8 mouse cellular contexts compared by ENCODE assay signal in genomic region chr13:100743346-100744035, GRCm38 (mm10). TPM values are rescaled to one million over a fixed set of nuclear protein-coding genes. Genes with fewer than 3 reads are reported as not detected.
DNase-seq lines count a peak whose midpoint lies in the region; ATAC-seq and TF ChIP-seq lines count a peak whose summit lies in the region.

No protein-coding gene starts in this region.

- no peaks in the 10 kb centered on the region for H3K36me3 ChIP-seq in ES-Bruce4 (ENCODE audit: control insufficient read depth, insufficient read depth, low read length, poor library complexity, severe bottlenecking)
- H3K36me3 ChIP-seq in forebrain, postnatal 0 days (ENCODE audit: insufficient read depth), result peaks cover 4% of the 10 kb centered on the region; the same call in 1 of the 2 replicates
- peaks cover 6% of the 10 kb centered on the region for H3K36me3 ChIP-seq in limb, embryonic 10.5 days
- H3K36me3 ChIP-seq in small intestine, adult 2 months (ENCODE audit: control insufficient read depth, insufficient read depth, low read length), result peaks cover 9% of the 10 kb centered on the region

- TF ChIP-seq POLR2A in ES-Bruce4 (IDR thresholded peaks at IDR 0.05; ENCODE audit: insufficient read depth, low read length), result no peak
- TF ChIP-seq POLR2A in small intestine, adult 2 months (IDR thresholded peaks at IDR 0.05; ENCODE audit: low read depth, low read length), result no peak

- DNase-seq in cerebellum, adult 11-12 months, result peak; percentile 22
- no peak for DNase-seq in cerebellum, adult 11 months
- DNase-seq in forebrain, postnatal 0 days, result no peak
- no peak for DNase-seq in limb, embryonic 10.5 days (ENCODE audit: low spot score)
- no peak for DNase-seq in Muller cell, postnatal 12 days (ENCODE audit: inconsistent ontology term)
- DNase-seq in urinary bladder, adult 18-20 months (ENCODE audit: low spot score in 2 of 2), result no peak

- peaks cover 2% of the 10 kb centered on the region for H3K4me1 ChIP-seq in ES-Bruce4 (ENCODE audit: control insufficient read depth, insufficient read depth, low read length)
- H3K4me1 ChIP-seq in forebrain, postnatal 0 days (ENCODE audit: insufficient read depth), result no peaks in the 10 kb centered on the region; the same call in 1 of the 2 replicates
- peaks cover 12% of the 10 kb centered on the region for H3K4me1 ChIP-seq in limb, embryonic 10.5 days
- H3K4me1 ChIP-seq in small intestine, adult 2 months (ENCODE audit: control insufficient read depth, insufficient read depth, insufficient read length, low read length), result peaks cover 6% of the 10 kb centered on the region; the same call in 1 of the 2 replicates

- TF ChIP-seq EP300 in ES-Bruce4 (IDR thresholded peaks at IDR 0.05; ENCODE audit: insufficient read depth, low read depth, low read length), result no peak

- WGBS in forebrain, postnatal 0 days, result 72% methylated on average over 11 of the region's 11 CpGs
- WGBS in limb, embryonic 10.5 days, result 71% methylated on average over 11 of the region's 11 CpGs
- 21% methylated on average over 11 of the region's 11 CpGs for WGBS in small intestine, adult 2 months

- ATAC-seq in forebrain, postnatal 0 days, result peak; percentile 54

- H3K27me3 ChIP-seq in ES-Bruce4 (ENCODE audit: control insufficient read depth, insufficient read depth, low read length, poor library complexity, severe bottlenecking), result no peaks in the 10 kb centered on the region
- H3K27me3 ChIP-seq in forebrain, postnatal 0 days (ENCODE audit: insufficient read depth, low read length), result no peaks in the 10 kb centered on the region
- H3K27me3 ChIP-seq in limb, embryonic 10.5 days (ENCODE audit: low read depth, poor library complexity, severe bottlenecking), result no peaks in the 10 kb centered on the region
- no peaks in the 10 kb centered on the region for H3K27me3 ChIP-seq in small intestine, adult 2 months (ENCODE audit: control insufficient read depth, insufficient read depth, low read length)

- H3K27ac ChIP-seq in ES-Bruce4 (ENCODE audit: insufficient read depth, low read length), result no peak overlapping the region
- H3K27ac ChIP-seq in forebrain, postnatal 0 days (ENCODE audit: low read depth, low read length), result peak overlapping the region; percentile 92
- H3K27ac ChIP-seq in limb, embryonic 10.5 days, result peak overlapping the region; percentile 94
- H3K27ac ChIP-seq in small intestine, adult 2 months (ENCODE audit: insufficient read depth, low read depth, low read length), result peak overlapping the region; percentile 83

- no peaks in the 10 kb centered on the region for H3K9me3 ChIP-seq in ES-Bruce4 (replicated peaks; ENCODE audit: control insufficient read depth, insufficient read depth, low read length, poor library complexity, severe bottlenecking)
- H3K9me3 ChIP-seq in forebrain, postnatal 0 days (ENCODE audit: low read length), result no peaks in the 10 kb centered on the region
- H3K9me3 ChIP-seq in limb, embryonic 10.5 days (replicated peaks), result no peaks in the 10 kb centered on the region

- peak overlapping the region; percentile 77 for H3K9ac ChIP-seq in ES-Bruce4 (ENCODE audit: low read depth, poor library complexity, severe bottlenecking)
- H3K9ac ChIP-seq in forebrain, postnatal 0 days, result peak overlapping the region; percentile 90

- H3K4me2 ChIP-seq in forebrain, postnatal 0 days (ENCODE audit: low read depth), result peak overlapping the region; percentile 51

- no peak for TF ChIP-seq CTCF in ES-Bruce4 (IDR thresholded peaks at IDR 0.05; ENCODE audit: low read depth, low read length)
- TF ChIP-seq CTCF in forebrain, postnatal 0 days (IDR thresholded peaks at IDR 0.05; ENCODE audit: low read depth), result no peak
- TF ChIP-seq CTCF in small intestine, adult 2 months (IDR thresholded peaks at IDR 0.05; ENCODE audit: extremely low read depth, insufficient read length, insufficient replicate concordance, low read depth, low read length), result no peak

- H3K4me3 ChIP-seq in ES-Bruce4 (ENCODE audit: low read depth, low read length), result peak overlapping the region; percentile 76
- peak overlapping the region; percentile 85 for H3K4me3 ChIP-seq in forebrain, postnatal 0 days (ENCODE audit: low read depth, low read length)
- peak overlapping the region; percentile 74 for H3K4me3 ChIP-seq in limb, embryonic 10.5 days
- H3K4me3 ChIP-seq in small intestine, adult 2 months (ENCODE audit: low read depth, low read length), result peak overlapping the region; percentile 86

RNA-seq across cellular contexts. Expression of gene Mrps36, which starts 1.0 kb away (rescaled TPM):
- 108 and 110 TPM in 2 replicates for polyA plus RNA-seq in ES-Bruce4 (2011; ENCODE audit: insufficient read depth, insufficient read length, low read depth, missing spikeins)
- 33.0 and 63.9 TPM in 2 replicates for total RNA-seq in forebrain, postnatal 0 days (2014; rRNA removed)
- polyA plus RNA-seq in forebrain, postnatal 0 days (2015; fragmentation: Nextera tagmentation; extraction: Ambion mirVana), result 151 and 181 TPM in 2 replicates
- polyA plus RNA-seq in limb, embryonic 10.5 days (2016; fragmentation: Nextera tagmentation; extraction: Ambion mirVana), result 97.0 and 114 TPM in 2 replicates
- polyA plus RNA-seq in small intestine, adult 2 months (2012; rRNA removed), result 28.9 and 50.7 TPM in 2 replicates

RNA-seq across cellular contexts. Expression of gene Cdk7, which starts 12.8 kb away (rescaled TPM):
- 93.2 and 102 TPM in 2 replicates for polyA plus RNA-seq in ES-Bruce4 (2011; ENCODE audit: insufficient read depth, insufficient read length, low read depth, missing spikeins)
- 38.0 and 48.2 TPM in 2 replicates for total RNA-seq in forebrain, postnatal 0 days (2014; rRNA removed)
- polyA plus RNA-seq in forebrain, postnatal 0 days (2015; fragmentation: Nextera tagmentation; extraction: Ambion mirVana), result 36.5 and 40.9 TPM in 2 replicates
- 116 and 117 TPM in 2 replicates for polyA plus RNA-seq in limb, embryonic 10.5 days (2016; fragmentation: Nextera tagmentation; extraction: Ambion mirVana)
- 2.9 and 6.9 TPM in 2 replicates for polyA plus RNA-seq in small intestine, adult 2 months (2012; rRNA removed)

RNA-seq across cellular contexts. Expression of gene Cenph, which starts 32.2 kb away (rescaled TPM):
- polyA plus RNA-seq in ES-Bruce4 (2011; ENCODE audit: insufficient read depth, insufficient read length, low read depth, missing spikeins), result 52.4 and 58.8 TPM in 2 replicates
- total RNA-seq in forebrain, postnatal 0 days (2014; rRNA removed), result 3.5 and 4.9 TPM in 2 replicates
- polyA plus RNA-seq in forebrain, postnatal 0 days (2015; fragmentation: Nextera tagmentation; extraction: Ambion mirVana), result 6.8 and 7.7 TPM in 2 replicates
- 72.3 and 77.8 TPM in 2 replicates for polyA plus RNA-seq in limb, embryonic 10.5 days (2016; fragmentation: Nextera tagmentation; extraction: Ambion mirVana)
- polyA plus RNA-seq in small intestine, adult 2 months (2012; rRNA removed), result 0.33 TPM in 1 of 2 replicates, not detected in the other

RNA-seq across cellular contexts. Expression of gene Ccnb1, which starts 42.9 kb away (rescaled TPM):
- polyA plus RNA-seq in ES-Bruce4 (2011; ENCODE audit: insufficient read depth, insufficient read length, low read depth, missing spikeins), result 632 and 669 TPM in 2 replicates
- total RNA-seq in forebrain, postnatal 0 days (2014; rRNA removed), result 16.5 and 17.1 TPM in 2 replicates
- 22.8 and 26.2 TPM in 2 replicates for polyA plus RNA-seq in forebrain, postnatal 0 days (2015; fragmentation: Nextera tagmentation; extraction: Ambion mirVana)
- polyA plus RNA-seq in limb, embryonic 10.5 days (2016; fragmentation: Nextera tagmentation; extraction: Ambion mirVana), result 406 and 409 TPM in 2 replicates
- 4.3 and 11.2 TPM in 2 replicates for polyA plus RNA-seq in small intestine, adult 2 months (2012; rRNA removed)
